Mouse (Mus musculus) forelimb bud, embryonic 11.5 days (tissue): ENCODE measurements at regions not wholly inside any gene's neighbourhood (a gene's known extent, or its start where the extent isn't known, plus 50 kb on each side); places are given as distances from the start of the nearest gene placed in this dataset.

Experiments
- DNase-seq: peaks from one replicate; pipeline ENCODE4 v3.0.0-alpha.2; 2012; ENCODE audit warnings: low read depth, low spot score

DNA sequence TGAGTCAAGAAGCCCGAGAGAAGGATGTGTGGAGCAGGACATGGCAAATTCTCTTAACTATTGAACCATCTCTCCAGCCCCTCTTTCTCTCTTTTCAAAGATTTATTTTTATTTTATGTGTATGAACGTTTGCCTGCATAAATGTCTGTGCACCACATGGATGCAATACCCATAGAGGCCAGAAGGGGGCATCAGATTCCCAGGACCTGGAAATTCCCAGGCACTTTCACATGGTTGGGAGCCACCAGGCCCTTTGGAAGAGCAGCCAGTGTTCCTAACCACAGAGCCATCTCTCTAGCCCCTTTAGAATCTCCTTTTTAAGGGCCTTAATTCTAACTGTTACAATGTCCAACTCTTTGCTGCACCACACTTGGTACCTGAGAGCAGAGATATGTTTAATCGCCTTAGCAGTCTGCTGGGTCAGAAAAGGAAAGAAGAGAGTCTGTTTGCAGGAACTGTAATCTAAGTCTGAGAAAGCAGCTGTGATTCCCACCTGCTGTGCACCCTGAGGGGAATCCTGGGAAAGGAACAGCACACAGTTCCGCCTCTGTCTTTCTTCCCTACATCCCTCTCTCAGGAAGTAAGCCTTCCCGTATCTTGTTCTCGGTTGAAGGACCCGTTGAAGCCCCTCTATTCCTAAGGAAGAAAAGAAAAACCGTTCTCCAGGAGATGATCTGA lies 186.8 kb downstream of the Katnal1 start:
- DNase-seq = no peak

DNA sequence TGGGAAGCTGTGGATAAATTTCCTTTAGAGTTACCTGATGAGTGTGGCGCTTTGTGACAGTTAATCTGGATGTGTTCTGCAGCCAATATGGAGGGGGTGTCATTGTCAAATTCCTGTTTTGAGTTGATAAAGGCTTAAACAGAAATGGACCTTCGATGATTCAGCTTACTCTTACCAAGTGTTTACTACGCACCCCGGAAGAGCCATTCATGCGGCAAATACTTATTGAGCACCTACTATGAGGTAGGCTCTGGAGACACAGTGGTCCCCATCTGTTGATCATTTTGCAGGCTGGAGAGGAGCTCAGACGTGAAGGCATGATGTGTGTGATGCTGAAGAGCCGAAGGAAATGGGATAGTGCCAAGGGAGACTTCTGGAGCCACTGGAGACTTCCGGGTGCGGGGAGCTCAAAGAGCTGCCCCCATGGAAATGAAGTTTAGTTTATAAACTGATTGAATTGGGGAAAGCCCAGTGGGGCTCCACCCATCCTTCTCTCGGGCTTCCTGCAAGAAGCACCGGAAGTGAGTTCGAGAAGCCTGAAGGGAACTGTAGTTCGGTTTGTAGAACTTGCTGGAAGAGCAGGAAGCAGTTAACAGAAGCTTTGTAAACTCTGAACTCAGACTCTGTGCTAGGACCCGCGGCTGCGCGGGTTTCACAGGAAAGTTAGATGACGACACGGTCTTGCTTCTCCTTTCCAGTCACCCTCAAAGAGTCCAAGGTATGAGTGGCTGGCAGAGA lies 187.7 kb downstream of the Katnal1 start:
- no peak for DNase-seq

- DNase-seq = peak; percentile 36
Observed at GRCm38 (mm10) chr5:148740366-148741266, 188.0 kb upstream of the Ubl3 start.

GRCm38 (mm10) chr5:148739672-148740071 lies 187.1 kb upstream of the Ubl3 start:
- no peak for DNase-seq

DNA sequence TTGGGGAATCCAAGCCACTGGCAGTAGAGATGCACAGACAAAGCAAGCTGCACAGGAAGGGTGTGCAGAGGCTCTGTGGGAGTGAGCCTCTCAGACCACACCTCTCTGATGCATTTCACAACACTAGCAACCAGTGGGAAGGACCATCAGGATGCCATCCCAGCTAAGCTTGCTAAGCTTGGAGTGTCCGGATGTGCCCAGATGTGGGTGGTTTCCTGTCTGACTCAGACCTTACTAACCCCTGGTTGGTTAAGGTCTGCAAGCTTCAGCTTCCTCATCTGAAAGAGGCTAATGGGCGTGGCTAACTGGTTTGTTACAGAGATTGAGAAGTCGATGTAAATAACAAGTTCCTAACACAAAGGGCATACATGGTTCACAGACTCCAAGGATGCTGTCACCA lies 186.6 kb upstream of the Ubl3 start:
- DNase-seq = no peak

DNA sequence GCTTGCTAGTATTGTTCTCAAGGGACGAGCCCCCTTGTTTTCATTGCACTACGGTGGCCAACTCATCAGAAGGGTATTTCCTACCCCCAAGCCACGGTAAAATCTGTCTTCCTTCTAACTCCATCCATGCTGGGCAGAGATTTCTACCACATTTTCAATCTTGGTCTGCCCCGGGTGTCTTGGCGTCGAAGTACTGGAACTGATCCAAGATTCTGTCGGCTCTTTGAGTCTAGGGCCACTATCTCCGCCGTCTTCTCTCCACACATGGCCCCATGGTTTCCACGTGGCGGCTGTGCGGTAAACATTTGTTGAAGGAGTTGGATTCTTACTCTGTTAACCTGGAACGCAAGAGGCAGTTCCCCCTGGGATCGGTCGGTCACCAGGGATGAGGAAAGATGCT lies 177.0 kb upstream of the Ubl3 start:
- DNase-seq = no peak

DNA sequence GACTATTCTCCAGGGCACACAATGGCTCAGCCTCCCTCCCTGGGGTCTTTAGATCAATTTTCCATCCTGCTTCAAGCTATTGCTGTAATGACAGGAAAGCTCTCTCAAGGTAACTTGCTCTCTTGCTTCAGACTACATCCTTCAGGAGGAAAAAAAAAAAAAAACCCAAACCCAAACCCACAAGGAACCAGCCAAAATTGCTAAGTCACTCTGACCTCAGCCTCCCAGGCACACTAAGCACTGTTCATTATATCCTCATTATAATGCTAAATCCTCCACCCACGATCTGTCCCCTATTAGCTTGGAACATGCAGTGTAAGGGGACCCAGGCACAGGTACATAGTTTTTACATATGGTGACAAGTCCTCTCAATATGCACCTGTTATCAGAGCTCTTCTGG lies 175.9 kb upstream of the Ubl3 start:
- no peak for DNase-seq

DNA sequence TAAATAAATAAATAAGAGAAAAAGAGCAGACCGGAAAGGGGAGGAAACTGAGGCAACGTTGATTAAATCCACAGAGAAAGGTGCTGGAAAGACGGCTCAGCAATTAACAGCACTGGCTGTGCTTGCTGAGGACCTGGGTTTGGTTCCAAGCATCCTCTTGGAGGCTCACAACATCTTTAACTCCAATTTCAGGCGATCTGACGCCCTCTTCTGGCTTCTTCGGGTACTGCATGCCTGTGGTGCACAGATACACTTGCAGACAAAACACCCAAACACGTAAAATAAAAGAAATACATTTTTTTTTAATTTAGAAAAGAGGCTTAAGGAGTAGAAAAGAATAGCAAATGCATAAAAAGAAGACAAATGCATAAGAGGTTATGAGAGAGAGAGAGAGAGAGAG lies 173.9 kb upstream of the Ubl3 start:
- DNase-seq = no peak

- DNase-seq = no peak
Observed at GRCm38 (mm10) chr5:148724470-148724869, 171.9 kb upstream of the Ubl3 start.

GRCm38 (mm10) chr5:148723677-148724227 lies 171.2 kb upstream of the Ubl3 start:
- no peak for DNase-seq

DNA sequence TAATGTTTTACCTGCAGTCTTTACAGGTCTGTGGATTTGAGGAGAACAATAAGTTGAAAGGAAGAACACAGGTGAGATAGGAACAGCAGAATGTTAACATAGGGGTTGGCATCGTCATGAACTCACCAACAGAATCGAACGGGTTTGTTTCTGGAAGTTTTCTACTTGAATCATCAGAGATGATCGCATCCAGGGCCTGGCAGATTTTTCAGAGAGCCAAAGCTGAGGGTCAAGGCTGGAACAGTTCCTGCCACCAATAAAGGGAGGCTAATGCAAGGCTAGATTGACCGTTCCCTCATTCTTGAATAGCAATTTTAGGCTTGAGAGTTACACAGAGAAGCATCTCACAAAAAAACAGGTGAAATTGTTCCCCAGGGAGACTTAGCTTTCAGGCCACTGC lies 168.0 kb upstream of the Ubl3 start:
- no peak for DNase-seq

- no peak for DNase-seq
Observed at GRCm38 (mm10) chr5:148716633-148717032, 164.0 kb upstream of the Ubl3 start.

GRCm38 (mm10) chr5:148715218-148715991 lies 162.8 kb upstream of the Ubl3 start:
- DNase-seq = no peak

DNA sequence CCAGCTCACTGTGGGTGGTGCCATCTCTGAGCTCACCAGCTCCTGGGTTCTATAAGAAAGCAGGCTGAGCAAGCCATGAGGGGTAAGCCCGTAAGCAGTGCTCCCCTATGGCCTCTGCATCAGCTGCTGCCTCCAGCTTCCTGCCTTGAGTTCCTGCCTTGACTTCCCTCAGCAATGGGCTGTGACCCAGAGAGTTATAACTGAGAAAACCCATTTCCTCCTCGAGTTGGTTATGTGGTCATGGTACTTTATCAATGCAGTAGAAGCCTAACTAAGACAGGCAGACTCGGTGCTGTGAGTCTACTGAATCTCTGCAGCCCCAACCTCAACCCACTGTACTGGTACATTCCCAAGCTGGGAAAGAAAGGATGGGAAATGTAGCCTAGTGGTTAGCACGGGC lies 162.2 kb upstream of the Ubl3 start:
- DNase-seq = no peak

DNA sequence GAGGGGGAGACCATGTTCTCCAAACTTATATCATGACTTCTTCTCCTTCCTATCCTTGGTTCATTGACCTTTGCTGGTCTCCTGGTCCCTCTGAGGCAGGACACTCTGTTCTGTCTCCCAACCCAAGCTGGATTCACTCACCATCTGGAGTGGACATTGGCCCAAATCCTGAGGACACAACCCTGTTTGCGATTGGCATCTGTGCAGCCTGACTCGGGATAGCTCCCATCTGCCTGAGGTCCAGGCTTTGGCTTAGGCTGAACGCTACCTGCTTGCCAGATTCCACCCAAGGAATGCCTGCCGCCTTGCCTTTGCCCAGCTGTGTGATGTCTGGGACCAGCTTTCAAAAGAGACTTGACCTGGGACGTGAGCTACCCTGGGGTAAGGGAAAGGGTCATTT lies 161.2 kb upstream of the Ubl3 start:
- DNase-seq = no peak

- DNase-seq = no peak
Observed at GRCm38 (mm10) chr5:148713039-148713438, 160.4 kb upstream of the Ubl3 start.

GRCm38 (mm10) chr5:148711570-148711969 lies 159.0 kb upstream of the Ubl3 start:
- no peak for DNase-seq

DNA sequence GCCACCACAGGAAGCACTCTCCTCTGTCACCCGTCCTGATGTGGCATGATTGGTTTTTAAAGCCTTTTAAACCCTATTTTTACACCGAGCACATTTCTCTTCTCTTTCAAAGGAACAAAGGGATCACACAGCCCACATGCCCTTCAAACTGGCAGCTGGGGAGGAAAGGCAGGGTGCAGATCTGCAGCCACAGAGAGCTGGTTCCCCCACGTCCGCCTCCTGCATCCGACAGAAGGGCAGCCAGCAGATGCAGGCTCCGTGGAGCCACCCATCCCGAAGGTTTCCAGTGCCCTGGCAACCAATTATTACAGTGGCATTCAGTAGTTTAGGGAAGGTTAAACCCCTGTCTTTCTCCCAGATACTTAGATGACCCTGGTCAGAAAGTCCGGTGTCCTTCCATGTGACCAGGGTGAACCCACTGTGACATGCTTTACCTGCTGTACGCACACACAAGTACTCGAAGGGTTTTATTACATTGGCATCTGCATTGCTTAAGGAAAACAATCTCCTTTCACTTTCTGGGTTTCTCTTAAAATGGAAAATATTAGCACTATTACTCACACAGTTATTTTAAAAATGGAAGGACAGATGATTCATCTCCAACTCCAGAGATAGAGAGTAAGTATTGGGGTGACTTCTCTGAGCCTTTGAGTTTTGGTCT lies 156.7 kb upstream of the Ubl3 start:
- DNase-seq = no peak

DNA sequence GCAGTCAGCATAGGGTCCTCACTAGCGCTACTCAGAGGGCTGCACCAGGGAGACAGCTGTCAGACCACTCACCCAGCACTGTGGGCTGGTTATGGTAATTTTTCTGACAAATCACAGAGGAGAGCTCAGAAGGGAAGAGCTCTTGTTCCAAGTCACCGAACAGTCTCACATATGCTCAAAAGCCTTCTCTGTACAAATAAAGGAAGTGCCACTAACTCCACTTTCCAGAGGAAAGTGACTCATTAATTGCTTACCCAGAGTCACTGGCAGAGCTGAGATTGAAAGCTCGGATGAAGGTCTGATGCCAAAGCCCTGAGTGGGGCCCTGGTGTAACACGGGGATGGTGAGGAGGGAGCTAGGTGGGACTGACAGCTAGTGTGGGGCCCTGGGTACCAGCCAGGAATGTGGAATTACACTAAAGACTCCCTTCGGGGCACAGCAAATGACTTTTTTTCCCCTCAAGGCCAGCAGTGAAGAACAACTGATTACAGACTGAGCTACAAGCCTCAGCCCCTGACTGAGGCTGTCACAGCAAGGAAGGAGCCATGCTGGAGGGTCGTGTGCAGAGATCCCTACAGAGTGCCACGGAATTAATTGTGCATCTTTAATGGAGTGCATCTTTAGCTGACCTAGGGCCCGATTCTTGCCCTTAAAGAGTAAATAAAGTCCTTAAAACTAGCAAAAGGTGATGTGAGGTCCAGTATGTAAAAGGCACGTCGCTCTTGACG lies 155.6 kb upstream of the Ubl3 start:
- DNase-seq = no peak

DNA sequence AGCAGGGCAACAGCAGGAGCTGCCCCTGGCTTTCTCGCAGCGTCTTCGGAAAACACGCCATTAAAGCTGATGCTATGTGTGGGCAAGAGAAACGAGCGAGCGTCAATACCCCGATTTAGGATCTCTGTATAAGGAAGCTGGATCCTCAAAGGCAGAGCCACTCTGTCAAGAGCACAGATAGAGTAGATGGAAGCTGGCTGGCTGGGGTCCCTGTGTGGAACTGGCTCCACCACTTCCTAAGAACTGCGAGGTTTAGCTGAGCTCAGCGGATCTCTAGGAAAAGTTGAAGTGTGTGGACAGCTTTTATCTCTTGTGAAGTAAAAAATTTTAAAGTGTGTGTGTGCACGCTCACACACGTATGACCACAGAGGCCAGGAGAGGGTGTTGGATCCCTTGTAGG lies 154.7 kb upstream of the Ubl3 start:
- no peak for DNase-seq
